Mouse (Mus musculus) bone marrow macrophage, adult 2 months (primary cell): ENCODE measurements at regions not wholly inside any gene's neighbourhood (a gene's known extent, or its start where the extent isn't known, plus 50 kb on each side); places are given as distances from the start of the nearest gene placed in this dataset.

Experiments used
- CTCF ChIP-seq: IDR thresholded peaks from 2 replicates; pipeline ENCODE4 v1.5.1; 2012; ENCODE audit warnings: low read depth, mild to moderate bottlenecking, low read length, moderate library complexity
- POLR2A ChIP-seq: IDR thresholded peaks from 2 replicates; pipeline ENCODE4 v1.6.1; 2012; ENCODE audit warnings: mild to moderate bottlenecking, low read depth, low read length, borderline replicate concordance

DNA sequence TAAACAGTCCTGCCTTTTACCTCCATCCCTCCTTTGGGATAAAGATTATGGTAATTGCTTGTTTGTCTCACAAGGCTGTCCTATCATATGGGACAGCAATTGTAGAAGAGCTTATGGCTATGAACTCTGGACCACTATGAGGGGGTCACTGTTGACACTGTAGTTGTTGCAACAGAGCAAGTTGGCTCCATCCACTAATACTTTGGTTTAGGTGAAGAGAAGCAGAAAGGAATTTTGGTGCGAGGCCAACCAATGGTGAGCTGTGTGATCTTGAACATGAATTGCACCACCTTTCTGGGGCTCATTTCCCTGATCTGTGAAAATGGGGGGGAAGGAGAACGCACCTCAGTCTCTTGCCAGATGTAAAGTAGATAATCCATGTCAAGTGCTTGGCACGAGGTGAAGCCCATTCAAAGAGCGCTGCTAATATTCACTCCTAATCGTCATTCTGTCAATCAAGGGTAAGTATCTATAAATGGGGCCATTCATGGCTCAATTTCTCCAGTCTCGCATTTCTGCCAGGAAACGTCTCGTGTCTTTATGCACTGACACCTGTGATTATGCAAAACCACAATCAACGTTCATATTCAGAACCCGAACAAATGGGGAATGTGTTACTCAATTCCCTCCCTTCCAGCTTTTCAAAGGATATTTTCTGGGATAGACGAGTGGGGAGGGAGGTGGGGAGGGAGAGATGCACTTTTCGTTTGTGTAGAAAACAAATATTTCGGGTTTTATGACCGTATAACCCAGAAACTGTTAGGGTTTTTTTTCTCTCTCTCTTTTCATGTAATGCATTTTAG is 133.3 kb upstream of the Jun start:
- TF ChIP-seq POLR2A (no peak), CTCF (no peak)
